Mouse (Mus musculus) small intestine, adult 2 months (tissue): Measurements from ENCODE around the gene Clgn. TPM values are rescaled to one million over a fixed set of nuclear protein-coding genes. Genes with fewer than 3 reads are reported as not detected.

Experiments used
- H3K27ac ChIP-seq: fragments of 200-500 bp; 2 replicates; pipeline ENCODE4 v1.5.1; 2012; ENCODE audit warnings: low read depth, low read length, control low read depth, inconsistent platforms; ENCODE audit not compliant: insufficient read depth
- H3K27me3 ChIP-seq: fragments of 200-500 bp; 2 replicates; pipeline ENCODE4 v1.6.1; 2012; ENCODE audit warnings: mild to moderate bottlenecking, moderate library complexity, low read length, inconsistent platforms; ENCODE audit not compliant: control insufficient read depth, insufficient read depth
- H3K36me3 ChIP-seq: fragments of 200-500 bp; 2 replicates; pipeline ENCODE4 v1.6.1; 2012; ENCODE audit warnings: mild to moderate bottlenecking, low read length, control low read depth, inconsistent platforms; ENCODE audit not compliant: control insufficient read depth, insufficient read depth
- H3K4me1 ChIP-seq: fragments of 200-500 bp; 2 replicates; pipeline ENCODE4 v1.6.1; 2012; ENCODE audit warnings: low read length, inconsistent platforms, mixed read lengths; ENCODE audit not compliant: control insufficient read depth, insufficient read depth, insufficient read length
- H3K4me3 ChIP-seq: fragments of 200-500 bp; 2 replicates; pipeline ENCODE4 v1.5.1; 2012; ENCODE audit warnings: low read depth, mild to moderate bottlenecking, control low read depth, inconsistent platforms, low read length, moderate library complexity
- CTCF ChIP-seq: fragments of 200-500 bp; IDR thresholded peaks from 2 replicates; pipeline ENCODE4 v1.5.1; 2012; ENCODE audit warnings: low read depth, mild to moderate bottlenecking, control low read depth, inconsistent platforms, low read length, moderate library complexity, mixed read lengths; ENCODE audit not compliant: insufficient replicate concordance, insufficient read length; ENCODE audit errors: extremely low read depth
- POLR2A ChIP-seq: fragments of 200-500 bp; IDR thresholded peaks from 2 replicates; pipeline ENCODE4 v1.6.1; 2012; ENCODE audit warnings: low read depth, mild to moderate bottlenecking, control low read depth, inconsistent platforms, low read length, moderate library complexity
- WGBS: fragments of 180-500 bp; shearing (Covaris S2); methylation state at CpG from one replicate; pipeline ENCODE4 v1.1.7; 2018; 5-methylcytosine and 5-hydroxymethylcytosine counted together
- polyA plus RNA-seq: library from polyadenylated mRNA; depleted of rRNA; stranded (reverse); fragments of >200 nt; gene quantifications from 2 replicates; pipeline ENCODE4 v1.2.3, GENCODE M21; 2012; rRNA removed

Gene Clgn
- polyA plus RNA-seq, result not detected in 2 replicates

- 4% methylated on average over 41 of the region's 41 CpGs for WGBS
Observed at GRCm38 (mm10) chr8:83389316-83390005, at the start of gene Clgn. Gene Clgn (plus strand): TSS chr8:83389867.

DNA sequence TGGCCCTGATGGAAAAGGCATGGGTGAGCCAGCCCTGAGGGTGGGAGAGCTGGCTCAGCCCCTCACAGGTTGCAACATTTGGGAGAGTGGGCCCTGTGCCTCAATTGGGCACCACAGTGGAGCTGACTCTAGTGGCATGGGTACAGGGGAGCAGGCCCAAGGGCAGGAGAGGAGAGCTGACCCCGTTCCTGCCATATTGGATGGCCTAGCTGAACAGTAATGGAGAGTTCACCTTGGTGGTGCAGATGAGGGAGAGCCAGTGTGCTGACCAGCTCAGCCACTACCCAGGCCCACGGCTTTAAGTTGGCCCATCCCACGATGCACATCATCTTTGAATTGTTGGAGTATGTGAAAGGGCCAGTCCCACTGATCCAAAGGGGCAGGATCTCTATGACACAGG lies 47.6 kb upstream of the Clgn start:
- WGBS, result 82% methylated on average over 3 of the region's 3 CpGs
- TF ChIP-seq CTCF (no peak), POLR2A (no peak)
- no peak overlapping the region for H3K27ac ChIP-seq

More at GRCm38 (mm10) chr8:83389316-83390005, at the start of gene Clgn:
- H3K27ac ChIP-seq, result no peak within 1 kb of the TSS
- H3K4me1 ChIP-seq, result peaks cover 9% of the 10 kb centered on the region
- H3K27me3 ChIP-seq, result peaks cover 12% of the 10 kb centered on the region
- no peaks in the 10 kb centered on the region for H3K36me3 ChIP-seq
- TF ChIP-seq POLR2A (no peak), CTCF (no peak)
- H3K4me3 ChIP-seq, result peak within 1 kb of the TSS; percentile 45

GRCm38 (mm10) chr8:83342693-83343092 lies 47.0 kb upstream of the Clgn start:
- TF ChIP-seq CTCF, result no peak
- TF ChIP-seq POLR2A, result no peak
- no peaks in the 10 kb centered on the region for H3K36me3 ChIP-seq

More for the DNA sequence above, 47.6 kb upstream of the Clgn start:
- peaks cover 2% of the 10 kb centered on the region; the same call in 1 of the 2 replicates for H3K27me3 ChIP-seq
- no peak overlapping the region for H3K4me3 ChIP-seq
- no peaks in the 10 kb centered on the region for H3K4me1 ChIP-seq
- H3K36me3 ChIP-seq, result no peaks in the 10 kb centered on the region

DNA sequence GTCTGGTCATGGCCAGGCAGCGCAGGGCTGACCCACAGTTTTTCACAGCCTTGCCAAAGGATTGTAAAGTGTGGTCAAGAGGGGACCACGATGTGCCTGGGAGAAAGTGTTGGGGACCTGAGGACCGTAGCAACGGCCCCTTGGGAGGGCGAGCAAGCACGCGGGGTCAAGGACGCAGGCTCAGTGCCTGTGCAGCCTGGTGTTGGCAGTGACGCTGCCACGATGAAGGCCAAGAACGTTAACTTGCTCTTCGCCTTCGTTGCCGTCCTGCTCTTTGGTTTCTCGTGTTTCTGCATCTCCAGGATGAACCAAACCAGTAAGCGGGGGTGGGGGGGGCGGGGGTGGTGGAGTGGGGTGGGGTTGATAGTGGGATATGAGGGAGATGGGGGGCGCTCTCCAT lies 41.4 kb upstream of the Clgn start, which contains the start of gene Mgat4d:
Mgat4d (plus strand) TSS at position 209 of the 400 bp plus-strand sequence.
- H3K4me3 ChIP-seq, result no peak within 1 kb of the TSS
- H3K27me3 ChIP-seq, result peaks cover 2% of the 10 kb centered on the region; the same call in 1 of the 2 replicates
- TF ChIP-seq CTCF (no peak), POLR2A (no peak)
- no peaks in the 10 kb centered on the region for H3K4me1 ChIP-seq
- H3K36me3 ChIP-seq, result no peaks in the 10 kb centered on the region
- no peak within 1 kb of the TSS for H3K27ac ChIP-seq
- WGBS, result 75% methylated on average over 18 of the region's 18 CpGs

More at GRCm38 (mm10) chr8:83342693-83343092, 47.0 kb upstream of the Clgn start:
- Histone ChIP-seq H3K4me1 (no peaks in the 10 kb centered on the region), H3K27ac (no peak overlapping the region), H3K27me3 (peaks cover 2% of the 10 kb centered on the region; the same call in 1 of the 2 replicates), H3K4me3 (no peak overlapping the region)

DNA sequence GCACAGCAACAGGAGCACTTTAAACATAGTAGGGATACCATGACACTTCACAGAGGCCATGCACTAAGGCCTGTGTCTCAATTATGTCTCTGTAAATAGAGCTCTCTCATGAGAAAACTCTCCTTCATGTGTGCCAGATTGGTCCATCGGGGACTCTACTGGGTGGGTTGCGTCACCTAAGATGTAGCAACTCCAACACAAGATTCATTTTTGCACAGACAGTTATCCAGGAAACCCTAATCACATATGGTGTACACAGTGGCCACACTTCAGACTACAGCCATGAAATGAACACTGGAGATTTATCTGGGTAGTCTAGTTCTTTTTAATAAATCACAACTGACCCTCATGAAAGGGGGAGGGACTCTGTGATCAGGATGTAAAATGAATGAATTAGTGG lies 38.4 kb upstream of the Clgn start:
- Histone ChIP-seq H3K27ac (no peak overlapping the region), H3K4me1 (no peaks in the 10 kb centered on the region), H3K36me3 (no peaks in the 10 kb centered on the region), H3K27me3 (peaks cover 2% of the 10 kb centered on the region; the same call in 1 of the 2 replicates), H3K4me3 (no peak overlapping the region)
- 89% methylated on average over 2 of the region's 2 CpGs for WGBS
- no peak for TF ChIP-seq CTCF
- TF ChIP-seq POLR2A, result no peak

DNA sequence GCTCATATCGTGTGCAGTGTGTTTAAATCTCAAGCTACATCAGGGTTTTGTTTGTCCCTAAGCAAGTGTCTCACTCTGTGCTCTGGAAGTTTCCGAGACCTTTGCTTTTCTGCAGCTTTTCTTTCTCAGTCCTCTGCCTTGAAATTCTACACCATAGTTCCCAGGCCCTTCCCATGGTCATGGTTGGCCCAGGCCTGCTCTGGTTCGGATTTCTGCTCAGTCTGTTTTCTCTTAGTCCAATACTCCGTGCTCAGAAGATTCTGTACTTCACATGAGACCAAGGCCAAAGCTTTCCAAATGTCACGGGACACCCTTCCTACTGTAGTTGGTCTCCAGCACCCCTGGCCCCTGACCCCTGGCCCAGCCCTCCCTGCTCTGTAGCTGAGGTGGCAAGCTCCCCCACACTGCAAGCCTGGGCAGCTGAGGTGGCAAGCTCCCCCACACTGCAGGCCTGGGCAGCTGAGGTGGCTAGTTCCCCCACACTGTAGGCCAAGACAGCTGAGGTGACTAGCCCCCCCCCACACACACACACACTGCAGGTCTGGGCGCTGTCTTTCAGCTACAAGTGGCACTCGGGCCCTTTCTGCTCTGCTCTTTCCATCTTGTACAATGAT lies 26.4 kb upstream of the Clgn start:
- Histone ChIP-seq H3K27ac (no peak overlapping the region), H3K36me3 (no peaks in the 10 kb centered on the region), H3K27me3 (no peaks in the 10 kb centered on the region), H3K4me3 (no peak overlapping the region), H3K4me1 (no peaks in the 10 kb centered on the region)
- TF ChIP-seq POLR2A, result no peak
- no peak for TF ChIP-seq CTCF
- 70% methylated on average over 7 of the region's 7 CpGs for WGBS

DNA sequence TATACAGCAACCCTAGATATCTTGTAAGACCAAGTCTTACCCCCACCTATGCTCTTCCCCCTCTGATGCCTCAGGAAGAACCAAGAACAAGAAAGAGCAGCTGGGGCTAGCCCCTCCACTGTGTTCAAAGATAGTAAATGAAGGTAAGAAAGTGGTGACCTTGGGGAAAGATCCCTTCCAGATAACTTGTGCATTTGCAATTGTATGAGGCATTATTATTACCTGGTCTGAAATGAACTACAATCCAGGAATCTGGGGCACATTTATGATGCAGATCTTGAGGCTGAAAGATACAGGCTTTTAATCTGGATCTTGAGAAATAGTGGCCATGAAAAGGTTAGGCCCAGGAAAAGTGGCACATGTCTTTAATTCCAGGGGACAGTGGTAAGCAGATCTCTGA lies 12.4 kb upstream of the Clgn start:
- Histone ChIP-seq H3K36me3 (no peaks in the 10 kb centered on the region), H3K27me3 (0 out of 2 replicates have a peak, but pooled peaks cover 3% of the 10 kb centered on the region), H3K27ac (no peak overlapping the region), H3K4me1 (no peaks in the 10 kb centered on the region), H3K4me3 (no peak overlapping the region)
- TF ChIP-seq POLR2A (no peak), CTCF (no peak)
